Mouse (Mus musculus) layer of hippocampus, adult 2 months (tissue): ENCODE measurements around the gene Ak5. TPM values are rescaled to one million over a fixed set of nuclear protein-coding genes. Genes with fewer than 3 reads are reported as not detected.

Source experiments
- DNase-seq, 2 experiments: peaks; one replicate each; pipeline ENCODE4 v3.0.0; 2022; ENCODE audit warnings: low spot score in 2 of 2
- H3K27ac ChIP-seq: fragments of 200-600 bp; 2 replicates; pipeline ENCODE4 v1.8.1; 2022
- H3K4me3 ChIP-seq: fragments of 200-600 bp; 2 replicates; pipeline ENCODE4 v1.8.1; 2022; ENCODE audit warnings: mild to moderate bottlenecking
- CTCF ChIP-seq: fragments of 200-600 bp; conservative IDR thresholded peaks from 2 replicates; pipeline ENCODE4 v1.8.1; 2022; ENCODE audit warnings: antibody characterized with exemption, mild to moderate bottlenecking, moderate library complexity
- total RNA-seq, 2 experiments: library from RNA; stranded (reverse); gene quantifications; 2 replicates each; pipeline ENCODE4 v1.2.3; 2021

Ak5 gene
- total RNA-seq, 2 experiments from 2014 or later = 245 to 266 TPM

DNA sequence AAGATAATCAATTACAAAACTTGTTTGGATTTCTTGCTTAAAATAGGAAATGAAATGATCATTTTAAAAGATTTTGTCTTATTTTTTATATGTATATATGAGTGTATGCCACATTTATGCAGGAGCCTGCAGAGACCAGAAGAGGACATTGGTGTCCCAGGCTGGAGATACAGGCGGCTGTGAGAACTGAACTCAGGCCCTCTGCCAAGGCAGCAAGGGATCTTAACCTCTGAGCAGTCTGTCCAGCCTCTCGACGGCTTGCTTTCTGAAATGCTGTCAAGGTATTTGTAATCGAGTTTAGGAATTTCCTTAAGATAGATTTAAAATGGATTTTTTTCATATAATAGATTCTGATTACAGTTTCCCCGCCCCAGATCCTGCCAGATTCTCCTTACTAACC is 20.4 kb upstream of the Ak5 start:
- no peak overlapping the region for H3K4me3 ChIP-seq
- no peak overlapping the region for H3K27ac ChIP-seq
- DNase-seq = no peak
- TF ChIP-seq CTCF = no peak

DNA sequence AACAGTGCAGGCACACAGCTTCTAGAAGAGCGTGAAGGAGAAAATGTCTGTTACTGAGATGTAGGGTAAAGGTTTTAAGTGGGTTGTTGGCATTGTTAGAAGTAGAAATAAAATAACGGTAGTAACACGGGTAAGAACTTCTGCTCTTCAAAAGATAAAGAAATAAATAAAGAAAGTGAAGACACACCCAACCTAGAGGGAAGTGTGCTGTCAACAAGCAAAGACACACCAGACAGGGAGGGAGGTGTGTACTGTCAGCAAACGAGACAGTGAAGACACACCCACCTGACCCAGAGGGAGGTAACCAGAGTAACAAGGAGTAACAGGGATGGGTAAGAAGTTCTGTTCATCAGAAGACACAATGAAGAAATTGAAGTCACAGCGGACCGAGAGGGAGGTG is 6.5 kb upstream of the Ak5 start:
- no peak overlapping the region for H3K4me3 ChIP-seq
- TF ChIP-seq CTCF = no peak
- DNase-seq = no peak
- H3K27ac ChIP-seq = no peak overlapping the region

GRCm38 (mm10) chr3:152669783-152670182 is 1.6 kb upstream of the Ak5 start:
- no peak overlapping the region for H3K4me3 ChIP-seq
- no peak for TF ChIP-seq CTCF
- no peak for DNase-seq
- H3K27ac ChIP-seq = peak overlapping the region; percentile 54; the same call in 1 of the 2 replicates

- DNase-seq = no peak
- peak overlapping the region; percentile 28 for H3K27ac ChIP-seq
- H3K4me3 ChIP-seq = no peak overlapping the region
Measured at GRCm38 (mm10) chr3:152668793-152669192, 633 bp upstream of the Ak5 start.

DNA sequence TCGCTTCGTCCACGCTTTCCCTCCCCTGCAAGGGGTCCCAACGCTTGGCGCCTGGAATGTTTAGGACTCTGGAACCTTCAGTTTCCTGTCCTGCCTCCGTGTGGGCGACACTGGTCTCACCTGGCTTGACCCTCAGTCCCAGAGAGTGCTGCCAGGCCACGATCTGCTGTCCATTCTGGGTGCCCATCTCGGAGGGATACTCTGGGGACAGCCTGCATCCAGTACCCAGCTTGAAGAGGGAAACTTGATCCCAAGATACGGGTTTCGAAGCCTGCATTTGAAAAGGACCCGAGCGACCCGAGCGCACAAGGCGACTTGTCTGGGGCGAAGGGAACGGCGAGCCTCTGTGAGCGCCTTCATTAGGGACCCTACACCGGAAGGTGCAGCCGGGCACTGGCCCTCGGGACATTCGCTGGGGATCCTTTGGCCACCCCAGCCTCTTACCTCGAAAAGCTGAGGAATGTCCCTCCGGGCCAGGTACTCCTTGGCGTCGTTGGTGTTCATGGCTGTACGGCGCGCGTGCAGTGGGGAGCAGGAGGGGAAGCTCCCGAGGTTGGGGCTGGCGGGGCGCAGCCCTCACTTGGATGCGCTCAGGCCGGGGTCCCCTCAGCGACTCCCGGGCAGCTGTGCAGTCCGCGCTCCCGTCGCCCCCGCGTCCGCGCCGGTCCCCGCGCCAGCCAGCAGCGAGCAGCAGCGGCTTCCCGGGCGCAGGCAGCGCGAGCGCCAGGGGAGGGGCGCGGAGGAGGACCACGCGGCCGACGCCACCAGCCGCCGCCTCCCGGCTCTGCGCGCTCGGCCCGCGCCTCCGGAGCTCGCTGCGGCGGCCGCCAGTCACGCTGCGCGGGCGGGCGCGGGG is 576 bp downstream of the Ak5 start:
- DNase-seq = peak; percentile 45 to 57
- H3K4me3 ChIP-seq = peak overlapping the region; percentile 77
- TF ChIP-seq CTCF = no peak
- H3K27ac ChIP-seq = peak overlapping the region; percentile 97

More at GRCm38 (mm10) chr3:152668793-152669192, 633 bp upstream of the Ak5 start:
- no peak for TF ChIP-seq CTCF

- peak in 1 of 2 experiments; percentile 47 for DNase-seq
- no peak for TF ChIP-seq CTCF
- peak overlapping the region; percentile 77 for H3K4me3 ChIP-seq
- H3K27ac ChIP-seq = peak overlapping the region; percentile 97
Measured at GRCm38 (mm10) chr3:152666991-152667355, 1.2 kb downstream of the Ak5 start.

- no peak for DNase-seq
- H3K27ac ChIP-seq = no peak overlapping the region
- TF ChIP-seq CTCF = peak; percentile 51
- no peak overlapping the region for H3K4me3 ChIP-seq
Measured at GRCm38 (mm10) chr3:152658592-152658991, 9.6 kb downstream of the Ak5 start.

- DNase-seq = peak in 1 of 2 experiments; percentile 53
- H3K4me3 ChIP-seq = no peak overlapping the region
- TF ChIP-seq CTCF = no peak
- no peak overlapping the region for H3K27ac ChIP-seq
Measured at GRCm38 (mm10) chr3:152651991-152652390, 16.2 kb downstream of the Ak5 start.

DNA sequence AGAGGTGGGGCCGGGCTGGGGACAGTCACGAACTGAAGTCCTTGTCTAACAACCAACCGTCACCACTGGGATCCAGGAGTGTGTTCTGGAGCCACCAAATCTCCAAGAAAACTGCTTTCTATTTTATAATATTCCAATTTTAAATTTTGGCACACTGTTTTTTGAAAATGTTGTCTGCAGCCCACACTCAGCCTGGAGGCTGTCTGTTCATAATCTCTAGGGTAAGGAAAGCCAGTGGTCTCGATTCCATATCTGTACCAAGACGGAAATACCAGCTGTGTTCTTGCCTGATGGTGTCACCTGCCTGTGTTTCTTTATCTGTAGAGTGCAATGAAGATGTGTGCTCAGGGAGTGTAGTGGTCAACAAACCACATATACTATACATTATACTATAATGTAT is 23.6 kb downstream of the Ak5 start:
- TF ChIP-seq CTCF = no peak
- H3K27ac ChIP-seq = peak overlapping the region; percentile 39; the same call in 1 of the 2 replicates
- no peak for DNase-seq
- H3K4me3 ChIP-seq = no peak overlapping the region

DNA sequence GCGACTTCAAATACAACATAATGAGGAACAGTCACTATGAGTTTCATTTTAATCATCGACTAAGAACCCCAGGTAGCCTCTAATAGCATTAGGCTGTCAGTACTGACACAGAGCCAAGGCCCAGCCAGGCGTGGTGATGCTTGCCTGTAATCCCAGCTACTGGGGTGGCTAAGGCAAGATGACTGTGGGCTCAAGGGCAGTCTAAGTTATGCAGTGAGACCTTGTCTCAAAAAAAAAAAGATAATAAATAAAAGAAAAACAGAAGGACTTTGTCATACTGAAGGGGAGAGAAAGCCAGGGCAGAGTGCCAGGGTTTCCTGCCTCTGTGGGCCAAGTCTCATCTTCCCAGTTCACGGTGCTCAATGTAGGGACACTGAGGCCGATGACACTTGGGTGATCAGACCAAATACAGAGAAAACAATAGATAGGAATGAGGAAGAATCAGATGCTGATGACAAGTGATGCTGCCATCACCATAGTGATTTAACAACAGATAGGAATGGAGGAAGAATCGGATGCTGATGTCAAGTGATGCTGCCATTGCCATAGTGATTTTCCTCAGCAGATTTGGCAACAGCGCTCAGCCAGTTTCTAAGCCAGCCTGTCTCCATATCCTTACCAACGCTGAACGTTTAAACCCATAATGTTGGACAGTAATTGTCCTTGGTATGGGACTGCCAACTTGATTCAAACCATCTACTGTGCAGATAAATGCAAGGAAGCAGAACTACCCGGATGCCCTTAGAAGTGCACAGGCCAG is 42.9 kb downstream of the Ak5 start:
- no peak for TF ChIP-seq CTCF
- peak; percentile 41 to 60 for DNase-seq
- H3K27ac ChIP-seq = peak overlapping the region; percentile 74
- H3K4me3 ChIP-seq = no peak overlapping the region

- no peak for TF ChIP-seq CTCF
- H3K4me3 ChIP-seq = no peak overlapping the region
- no peak for DNase-seq
- peak overlapping the region; percentile 5; the same call in 1 of the 2 replicates for H3K27ac ChIP-seq
Measured at GRCm38 (mm10) chr3:152620534-152620933, 47.6 kb downstream of the Ak5 start.

GRCm38 (mm10) chr3:152620058-152620457 is 48.1 kb downstream of the Ak5 start:
- DNase-seq = no peak
- H3K4me3 ChIP-seq = no peak overlapping the region
- TF ChIP-seq CTCF = no peak
- no peak overlapping the region for H3K27ac ChIP-seq

- Histone ChIP-seq H3K4me3 (no peak overlapping the region), H3K27ac (peak overlapping the region; percentile 57; the same call in 1 of the 2 replicates)
- no peak for DNase-seq
- TF ChIP-seq CTCF = no peak
Measured at GRCm38 (mm10) chr3:152609076-152609475, 59.1 kb downstream of the Ak5 start.

- Histone ChIP-seq H3K4me3 (no peak overlapping the region; the same call in 1 of the 2 replicates), H3K27ac (peak overlapping the region; percentile 64)
- peak; percentile 38 to 79 for DNase-seq
- TF ChIP-seq CTCF = peak; percentile 44
Measured at GRCm38 (mm10) chr3:152605849-152606248, 62.3 kb downstream of the Ak5 start.
